Mouse (Mus musculus): ENCODE results near the gene Gja5. TPM values are rescaled to one million over a fixed set of nuclear protein-coding genes. Genes with fewer than 3 reads are reported as not detected.

Gja5 gene
- polyA plus RNA-seq, 1 experiment from 2014 or later = 1.2 TPM

- H3K4me2 ChIP-seq (ENCODE audit: low read depth, low read length) = no peak overlapping the region
- no peaks in the 10 kb centered on the region for H3K27me3 ChIP-seq (ENCODE audit: control insufficient read depth, insufficient read depth, low read length)
- H3K4me3 ChIP-seq (ENCODE audit: low read depth, low read length) = no peak overlapping the region
- no peaks in the 10 kb centered on the region for H3K4me1 ChIP-seq (ENCODE audit: control insufficient read depth, insufficient read depth, low read length)
- WGBS = 61% methylated on average over 12 of the region's 12 CpGs
- H3K27ac ChIP-seq (ENCODE audit: low read depth, low read length) = no peak overlapping the region
- ATAC-seq (ENCODE audit: low read depth) = no peak
- H3K9ac ChIP-seq (replicated peaks; ENCODE audit: low read depth, low read length) = no peak overlapping the region
- H3K36me3 ChIP-seq (ENCODE audit: control insufficient read depth, insufficient read depth, low read length) = no peaks in the 10 kb centered on the region
- H3K9me3 ChIP-seq (ENCODE audit: control insufficient read depth, low read length) = 0 out of 2 replicates have a peak, but pooled peaks cover 4% of the 10 kb centered on the region
These were observed 213.8 kb downstream of the Gja5 start for GRCm38 (mm10) chr3:97118313-97118712.

GRCm38 (mm10) chr3:97124193-97124592, 219.7 kb downstream of the Gja5 start:
- no peak overlapping the region for H3K9ac ChIP-seq (replicated peaks; ENCODE audit: low read depth, low read length)
- H3K9me3 ChIP-seq (ENCODE audit: control insufficient read depth, low read length) = no peaks in the 10 kb centered on the region
- H3K27ac ChIP-seq (ENCODE audit: low read depth, low read length) = no peak overlapping the region
- H3K4me3 ChIP-seq (ENCODE audit: low read depth, low read length) = no peak overlapping the region
- no peak overlapping the region for H3K4me2 ChIP-seq (ENCODE audit: low read depth, low read length)
- H3K27me3 ChIP-seq (ENCODE audit: control insufficient read depth, insufficient read depth, low read length) = no peaks in the 10 kb centered on the region
- ATAC-seq (ENCODE audit: low read depth) = no peak
- H3K4me1 ChIP-seq (ENCODE audit: control insufficient read depth, insufficient read depth, low read length) = no peaks in the 10 kb centered on the region
- 57% methylated on average over 7 of the region's 7 CpGs for WGBS
- H3K36me3 ChIP-seq (ENCODE audit: control insufficient read depth, insufficient read depth, low read length) = no peaks in the 10 kb centered on the region

Other genes starting within 250 kb of the Gja5 start
- gene Ankrd35, start 234.6 kb upstream of the Gja5 start, polyA plus RNA-seq (2014; fragmentation: Nextera tagmentation; extraction: Ambion mirVana) = 0.83 and 1.0 TPM in 2 replicates
- 20.9 and 24.7 TPM in 2 replicates for gene Pias3, start 208.3 kb upstream of the Gja5 start, polyA plus RNA-seq (2014; fragmentation: Nextera tagmentation; extraction: Ambion mirVana)
- gene Nudt17, start 196.1 kb upstream of the Gja5 start, polyA plus RNA-seq (2014; fragmentation: Nextera tagmentation; extraction: Ambion mirVana) = 19.1 and 21.7 TPM in 2 replicates
- gene Polr3c, start 177.1 kb upstream of the Gja5 start, polyA plus RNA-seq (2014; fragmentation: Nextera tagmentation; extraction: Ambion mirVana) = 32.4 and 35.3 TPM in 2 replicates
- 81.9 and 86.5 TPM in 2 replicates for gene Rnf115, start 177.0 kb upstream of the Gja5 start, polyA plus RNA-seq (2014; fragmentation: Nextera tagmentation; extraction: Ambion mirVana)
- gene Pdzk1, start 75.4 kb upstream of the Gja5 start, polyA plus RNA-seq (2014; fragmentation: Nextera tagmentation; extraction: Ambion mirVana) = not detected in 2 replicates
- 0.41 and 0.48 TPM in 2 replicates for gene Cd160, start 75.3 kb upstream of the Gja5 start, polyA plus RNA-seq (2014; fragmentation: Nextera tagmentation; extraction: Ambion mirVana)
- 40.2 and 41.8 TPM in 2 replicates for gene Gpr89, start 653 bp downstream of the Gja5 start, polyA plus RNA-seq (2014; fragmentation: Nextera tagmentation; extraction: Ambion mirVana)
- gene Gja8, start 21.3 kb downstream of the Gja5 start, polyA plus RNA-seq (2014; fragmentation: Nextera tagmentation; extraction: Ambion mirVana) = 0.03 and 0.05 TPM in 2 replicates